Mouse (Mus musculus) CH12.LX (cell line): ENCODE data around the gene Mroh7. TPM values are rescaled to one million over a fixed set of nuclear protein-coding genes. Genes with fewer than 3 reads are reported as not detected.

Experiments
- DNase-seq: peaks from one replicate; pipeline ENCODE4 v3.0.0-alpha.2; 2013; ENCODE audit errors: extremely low read depth
- H3K27ac ChIP-seq: 2 replicates; pipeline ENCODE4 v1.5.1; 2012; ENCODE audit warnings: low read depth, mild to moderate bottlenecking, control low read depth, moderate library complexity; ENCODE audit not compliant: insufficient read depth
- H3K27me3 ChIP-seq: replicated peaks from 2 replicates; pipeline ENCODE3; 2012; ENCODE audit warnings: inconsistent platforms
- H3K36me3 ChIP-seq, 2 experiments: replicated peaks in 1 of 2; 2 replicates each; pipeline versions ENCODE3 to v1.6.1; 2012; ENCODE audit warnings: inconsistent platforms in 1 of 2, low read length in 1 of 2, mild to moderate bottlenecking in 1 of 2, mixed read lengths in 1 of 2, moderate library complexity in 1 of 2; ENCODE audit not compliant: control insufficient read depth in 1 of 2, insufficient read depth in 1 of 2
- H3K4me1 ChIP-seq, 2 experiments: 2 replicates each; pipeline ENCODE4 v1.6.1; 2012; ENCODE audit warnings: inconsistent platforms in 1 of 2, moderate library complexity in 1 of 2; ENCODE audit not compliant: insufficient read depth in 2 of 2, control insufficient read depth in 1 of 2
- H3K4me2 ChIP-seq: 2 replicates; pipeline ENCODE4 v1.6.1; 2012; ENCODE audit warnings: low read depth, mild to moderate bottlenecking, control low read depth; ENCODE audit not compliant: poor library complexity, insufficient read depth, severe bottlenecking
- H3K4me3 ChIP-seq, 3 experiments: fragments of 150-350 bp in 1 of 3; sonication (generic) in 1 of 3; replicated peaks in 1 of 3; 2 replicates each; pipeline versions ENCODE3 to v1.5.1; 2011 to 2012; ENCODE audit warnings: low read depth in 2 of 3, low read length in 2 of 3, mild to moderate bottlenecking in 2 of 3, moderate library complexity in 2 of 3, control low read depth in 1 of 3, improper control_type of control experiment in 1 of 3, inconsistent platforms in 1 of 3, mixed read lengths in 1 of 3; ENCODE audit not compliant: poor library complexity in 1 of 3
- H3K79me2 ChIP-seq: replicated peaks from 2 replicates; pipeline ENCODE4 v1.6.1; 2012; ENCODE audit warnings: mild to moderate bottlenecking, moderate library complexity; ENCODE audit not compliant: control insufficient read depth, poor library complexity, insufficient read depth, severe bottlenecking; ENCODE audit errors: extremely low read depth
- H3K9ac ChIP-seq: 2 replicates; pipeline ENCODE4 v1.6.1; 2012; ENCODE audit warnings: low read depth, mild to moderate bottlenecking, control low read depth, moderate library complexity; ENCODE audit not compliant: insufficient read depth
- H3K9me3 ChIP-seq: replicated peaks from 2 replicates; pipeline ENCODE3; 2012; ENCODE audit warnings: low read length, inconsistent platforms, mixed read lengths
- BHLHE40 ChIP-seq: IDR thresholded peaks from 2 replicates; pipeline ENCODE4 v1.6.1; 2011; ENCODE audit warnings: mild to moderate bottlenecking, low read depth, low read length, improper control_type of control experiment
- CHD1 ChIP-seq: IDR thresholded peaks from 2 replicates; pipeline ENCODE4 v1.6.1; 2012; ENCODE audit warnings: low read depth, low read length, improper control_type of control experiment, inconsistent platforms
- CHD2 ChIP-seq: IDR thresholded peaks from 2 replicates; pipeline ENCODE4 v1.6.1; 2011; ENCODE audit warnings: low read length, improper control_type of control experiment
- E2F4 ChIP-seq: IDR thresholded peaks from 2 replicates; pipeline ENCODE4 v1.6.1; 2011; ENCODE audit warnings: low read depth, low read length, improper control_type of control experiment; ENCODE audit not compliant: insufficient replicate concordance
- ELF1 ChIP-seq: IDR thresholded peaks from 2 replicates; pipeline ENCODE4 v1.6.1; 2014; ENCODE audit warnings: low read depth, mild to moderate bottlenecking, inconsistent platforms, low read length, improper control_type of control experiment
- ETS1 ChIP-seq: conservative IDR thresholded peaks from 2 replicates; pipeline ENCODE4 v1.6.1; 2012; ENCODE audit warnings: low read depth, mild to moderate bottlenecking, inconsistent platforms, low read length, improper control_type of control experiment, moderate library complexity
- HCFC1 ChIP-seq: IDR thresholded peaks from 2 replicates; pipeline ENCODE4 v1.6.1; 2012; ENCODE audit warnings: low read depth, mild to moderate bottlenecking, inconsistent platforms, low read length, improper control_type of control experiment
- IRF4 ChIP-seq: IDR thresholded peaks from 2 replicates; pipeline ENCODE4 v1.6.1; 2014; ENCODE audit warnings: low read depth, mild to moderate bottlenecking, inconsistent platforms, low read length, improper control_type of control experiment
- KAT2A ChIP-seq: IDR thresholded peaks from 2 replicates; pipeline ENCODE4 v1.6.1; 2012; ENCODE audit warnings: low read length, improper control_type of control experiment, inconsistent platforms; ENCODE audit not compliant: insufficient replicate concordance
- MAX ChIP-seq: IDR thresholded peaks from 2 replicates; pipeline ENCODE4 v1.6.1; 2011; ENCODE audit warnings: low read length, improper control_type of control experiment
- MAZ ChIP-seq: IDR thresholded peaks from 2 replicates; pipeline ENCODE4 v1.6.1; 2012; ENCODE audit warnings: low read depth, mild to moderate bottlenecking, inconsistent platforms, low read length, improper control_type of control experiment, moderate library complexity
- MXI1 ChIP-seq: IDR thresholded peaks from 2 replicates; pipeline ENCODE4 v1.6.1; 2011; ENCODE audit warnings: mild to moderate bottlenecking, low read depth, low read length, improper control_type of control experiment
- MYC ChIP-seq: IDR thresholded peaks from 2 replicates; pipeline ENCODE4 v1.6.1; 2011; ENCODE audit warnings: low read depth, mild to moderate bottlenecking, improper control_type of control experiment, low read length
- NELFE ChIP-seq: IDR thresholded peaks from 2 replicates; pipeline ENCODE4 v1.6.1; 2011; ENCODE audit warnings: low read depth, low read length, improper control_type of control experiment
- NRF1 ChIP-seq: IDR thresholded peaks from 2 replicates; pipeline ENCODE4 v1.6.1; 2014; ENCODE audit warnings: low read depth, mild to moderate bottlenecking, inconsistent platforms, low read length, improper control_type of control experiment, moderate library complexity
- PAX5 ChIP-seq: IDR thresholded peaks from 2 replicates; pipeline ENCODE4 v1.6.1; 2012; ENCODE audit warnings: low read length, inconsistent platforms, mixed read lengths
- POLR2A ChIP-seq: IDR thresholded peaks from 2 replicates; pipeline ENCODE4 v1.6.1; 2011; ENCODE audit warnings: low read depth, mild to moderate bottlenecking, improper control_type of control experiment, low read length
- POLR2AphosphoS2 ChIP-seq: IDR thresholded peaks from 2 replicates; pipeline ENCODE4 v1.6.1; 2011; ENCODE audit warnings: low read depth, low read length, improper control_type of control experiment
- SIN3A ChIP-seq: IDR thresholded peaks from 2 replicates; pipeline ENCODE4 v1.6.1; 2012; ENCODE audit warnings: low read length, improper control_type of control experiment, inconsistent platforms
- TBP ChIP-seq: conservative IDR thresholded peaks from 2 replicates; pipeline ENCODE4 v1.6.1; 2011; ENCODE audit warnings: low read depth, low read length, improper control_type of control experiment
- TCF12 ChIP-seq: IDR thresholded peaks from 2 replicates; pipeline ENCODE4 v1.6.1; 2014; ENCODE audit warnings: low read depth, mild to moderate bottlenecking, inconsistent platforms, low read length, improper control_type of control experiment
- ZC3H11A ChIP-seq: IDR thresholded peaks from 2 replicates; pipeline ENCODE4 v1.6.1; 2012; ENCODE audit warnings: low read depth, mild to moderate bottlenecking, inconsistent platforms, low read length, improper control_type of control experiment
- ZKSCAN1 ChIP-seq: IDR thresholded peaks from 2 replicates; pipeline ENCODE4 v1.6.1; 2012; ENCODE audit warnings: low read depth, inconsistent platforms, low read length, improper control_type of control experiment, borderline replicate concordance
- ZMIZ1 ChIP-seq: IDR thresholded peaks from 2 replicates; pipeline ENCODE4 v1.6.1; 2012; ENCODE audit warnings: low read depth, mild to moderate bottlenecking, inconsistent platforms, low read length, improper control_type of control experiment
- dilution Hi-C: fragments of 300-500 bp; cut with MboI; formaldehyde crosslinking; loops from 2 replicates; pipeline ENCODE4 v1.14.3; 2020; ENCODE audit warnings: low sequenced_read_pairs; ENCODE audit not compliant: extremely low pct_unique_long_range_greater_than_20kb, extremely low pct_ligation_motif_present
- in situ Hi-C: fragments of 300-500 bp; cut with MboI; formaldehyde crosslinking; loops from 3 replicates; pipeline ENCODE4 v1.14.3; 2019; ENCODE audit warnings: low sequenced_read_pairs, low pct_ligation_motif_present, low pct_unique_long_range_greater_than_20kb, mixed read lengths
- polyA plus RNA-seq: library from polyadenylated mRNA; unstranded; fragments of >175 nt; gene quantifications from 2 replicates; pipeline ENCODE4 v1.2.1, GENCODE M21; 2012; ENCODE audit warnings: low read depth; ENCODE audit not compliant: insufficient read length
- total RNA-seq, 2 experiments: library from RNA; depleted of rRNA; stranded (reverse); fragments of 300-350 nt in 1 of 2; fragments of >200 nt in 1 of 2; gene quantifications; 2 replicates each; pipeline ENCODE4 v1.2.3; 2012 to 2014

Gene Mroh7
- total and polyA plus RNA-seq, 3 experiments, result not detected

DNA sequence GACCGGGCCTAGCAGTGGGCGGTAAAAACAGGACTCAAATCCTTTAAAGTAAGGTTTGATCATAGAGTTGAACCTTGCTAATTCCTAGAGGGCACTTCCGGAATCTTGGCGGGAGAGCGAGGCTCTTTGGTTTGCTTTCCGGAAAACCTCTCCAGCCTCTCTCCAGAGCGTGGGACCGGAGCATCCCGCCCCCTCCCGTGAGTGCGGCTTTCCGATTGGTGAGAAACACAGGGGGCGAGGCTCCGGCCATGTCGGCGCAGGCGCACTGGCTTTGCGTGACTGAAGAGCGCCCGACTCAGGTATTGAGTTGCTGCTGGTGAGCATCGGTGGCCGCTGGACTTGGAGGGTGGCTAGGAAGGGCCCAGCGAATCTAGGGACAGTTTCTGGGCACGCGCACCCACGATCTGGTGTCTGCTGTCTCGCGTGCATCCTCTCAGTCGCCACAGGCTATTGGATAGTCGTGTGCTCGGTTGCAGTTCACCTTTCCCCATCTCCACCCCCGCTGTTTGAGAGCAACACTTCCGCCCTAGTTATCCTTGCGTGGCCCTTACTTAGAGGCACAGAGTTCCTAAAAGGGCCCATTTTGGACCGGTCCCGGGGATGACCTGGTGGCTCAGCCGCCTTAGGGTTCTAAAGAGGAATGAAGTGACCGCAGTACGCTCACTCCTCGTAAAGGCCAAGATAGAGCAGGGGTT is 79.7 kb downstream of the Mroh7 start, which contains the start of gene Pars2:
Pars2 (plus strand) TSS at position 237 of the 695 bp plus-strand sequence.
- peak within 1 kb of the TSS; percentile 81 for H3K9ac ChIP-seq
- peak within 1 kb of the TSS; percentile 27 for H3K27ac ChIP-seq
- peak within 1 kb of the TSS; percentile 64 for H3K4me2 ChIP-seq
- H3K4me1 ChIP-seq, result peaks cover 6 to 36% of the 10 kb centered on the region in 2 experiments
- peak within 1 kb of the TSS; percentile 76 to 86 (median 77) for H3K4me3 ChIP-seq
- TF ChIP-seq TBP, result peak; percentile 77
- no peak for TF ChIP-seq ZKSCAN1
- TF ChIP-seq ETS1, result 0 out of 2 replicates have a peak, but pooled peaks have one; percentile 26
- TF ChIP-seq NELFE, result peak; percentile 76
- peak; percentile 81 for TF ChIP-seq KAT2A
- TF ChIP-seq SIN3A, result peak; percentile 73
- no peak for TF ChIP-seq CHD2
- peak; percentile 83; the same call in 1 of the 2 replicates for TF ChIP-seq TCF12
- no peak; the same call in 1 of the 2 replicates for TF ChIP-seq MAZ
- TF ChIP-seq NRF1, result peak; percentile 92
- TF ChIP-seq HCFC1, result peak; percentile 89
- no peak for TF ChIP-seq ZC3H11A
- peak; percentile 50; the same call in 1 of the 2 replicates for TF ChIP-seq MXI1
- peak; percentile 10; the same call in 1 of the 2 replicates for TF ChIP-seq MAX
- TF ChIP-seq POLR2AphosphoS2, result peak; percentile 80; the same call in 1 of the 2 replicates
- TF ChIP-seq POLR2A, result peak; percentile 95
- TF ChIP-seq CHD1, result no peak
- TF ChIP-seq ELF1, result peak; percentile 92
- TF ChIP-seq MYC, result 0 out of 2 replicates have a peak, but pooled peaks have one; percentile 25
- 0 out of 2 replicates have a peak, but pooled peaks have one; percentile 27 for TF ChIP-seq ZMIZ1
- TF ChIP-seq BHLHE40, result peak; percentile 65
- no peak; the same call in 1 of the 2 replicates for TF ChIP-seq IRF4
- TF ChIP-seq PAX5, result no peak
- TF ChIP-seq E2F4, result peak; percentile 98
- in situ Hi-C loops, result no loop called here
- peaks cover 9% of the 10 kb centered on the region for H3K79me2 ChIP-seq
- H3K9me3 ChIP-seq, result no peaks in the 10 kb centered on the region
- H3K36me3 ChIP-seq, result peaks cover 25 to 35% of the 10 kb centered on the region in 2 experiments
- dilution Hi-C loops, result no loop called here
- no peaks in the 10 kb centered on the region for H3K27me3 ChIP-seq
- peak; percentile 98 for DNase-seq
